Mouse (Mus musculus) right cerebral cortex, postnatal 10 days (tissue): Measurements from ENCODE around the gene Pnpla6.

Experiments
- DNase-seq, 2 experiments: peaks; one replicate each; pipeline ENCODE4 v3.0.0; 2021; ENCODE audit warnings: low spot score in 2 of 2

Gene Pnpla6

GRCm38 (mm10) chr8:3507979-3508754, 7.0 kb upstream of the Pnpla6 start:
- no peak for DNase-seq

GRCm38 (mm10) chr8:3514681-3515247, 420 bp upstream of the Pnpla6 start:
- no peak for DNase-seq

GRCm38 (mm10) chr8:3515771-3516417, 710 bp downstream of the Pnpla6 start:
- DNase-seq = peak; percentile 76 to 85

- DNase-seq = peak; percentile 97 to 98
Observed at GRCm38 (mm10) chr8:3516450-3517116, 1.4 kb downstream of the Pnpla6 start.

GRCm38 (mm10) chr8:3517117-3517495, 1.9 kb downstream of the Pnpla6 start:
- peak; percentile 76 to 83 for DNase-seq

GRCm38 (mm10) chr8:3522007-3522697, 7.0 kb downstream of the Pnpla6 start:
- DNase-seq = no peak

GRCm38 (mm10) chr8:3530816-3531215, 15.6 kb downstream of the Pnpla6 start:
- no peak for DNase-seq

- DNase-seq = no peak
Observed at GRCm38 (mm10) chr8:3531936-3532335, 16.8 kb downstream of the Pnpla6 start.

- no peak for DNase-seq
Observed at GRCm38 (mm10) chr8:3536053-3536841, 21.1 kb downstream of the Pnpla6 start.

GRCm38 (mm10) chr8:3536940-3537339, 21.8 kb downstream of the Pnpla6 start:
- no peak for DNase-seq

- no peak for DNase-seq
Observed at GRCm38 (mm10) chr8:3537666-3538065, 22.5 kb downstream of the Pnpla6 start.

GRCm38 (mm10) chr8:3539146-3539545, 24.0 kb downstream of the Pnpla6 start:
- DNase-seq = no peak

GRCm38 (mm10) chr8:3540076-3540475, 24.9 kb downstream of the Pnpla6 start:
- DNase-seq = no peak

GRCm38 (mm10) chr8:3546511-3546910, 31.3 kb downstream of the Pnpla6 start:
- DNase-seq = no peak

GRCm38 (mm10) chr8:3552240-3552639, 37.1 kb downstream of the Pnpla6 start:
- no peak for DNase-seq

- DNase-seq = no peak
Observed at GRCm38 (mm10) chr8:3556114-3556513, 40.9 kb downstream of the Pnpla6 start.

- no peak for DNase-seq
Observed at GRCm38 (mm10) chr8:3567641-3568371, 52.6 kb downstream of the Pnpla6 start, which contains the start of gene C330021F23Rik. C330021F23Rik (plus strand) TSS chr8:3567990.

- no peak for DNase-seq
Observed at GRCm38 (mm10) chr8:3568378-3568777, 53.2 kb downstream of the Pnpla6 start.

GRCm38 (mm10) chr8:3569784-3570183, 54.6 kb downstream of the Pnpla6 start:
- DNase-seq = no peak

GRCm38 (mm10) chr8:3574546-3574945, 59.4 kb downstream of the Pnpla6 start:
- no peak for DNase-seq
